Mouse (Mus musculus): ENCODE data around the gene Dlgap1. TPM values are rescaled to one million over a fixed set of nuclear protein-coding genes. Genes with fewer than 3 reads are reported as not detected.

The Dlgap1 gene
- polyA plus RNA-seq, 1 experiment from 2014 or later = 2.0 TPM

- H3K4me2 ChIP-seq = no peak overlapping the region
- no peak overlapping the region for H3K27ac ChIP-seq
- no peaks in the 10 kb centered on the region for H3K4me1 ChIP-seq
- no peak overlapping the region for H3K9ac ChIP-seq
- no peak for ATAC-seq (ENCODE audit: insufficient read depth, low FRiP score, low read depth)
- no peaks in the 10 kb centered on the region for H3K36me3 ChIP-seq
- no peaks in the 10 kb centered on the region for H3K27me3 ChIP-seq (replicated peaks)
- no peak overlapping the region for H3K4me3 ChIP-seq (replicated peaks)
- H3K9me3 ChIP-seq = no peaks in the 10 kb centered on the region
- WGBS = 52% methylated on average over 2 of the region's 2 CpGs
Observed at GRCm38 (mm10) chr17:70676522-70676921, 707.6 kb downstream of the Dlgap1 start.

- 14% methylated on average over 15 of the region's 15 CpGs for WGBS
- Histone ChIP-seq H3K27ac (no peak overlapping the region), H3K4me1 (0 out of 2 replicates have a peak, but pooled peaks cover 3% of the 10 kb centered on the region), H3K9me3 (no peaks in the 10 kb centered on the region), H3K4me3 (replicated peaks) (no peak overlapping the region), H3K27me3 (replicated peaks) (no peaks in the 10 kb centered on the region), H3K36me3 (no peaks in the 10 kb centered on the region), H3K9ac (no peak overlapping the region), H3K4me2 (no peak overlapping the region)
- peak; percentile 50; the same call in 1 of the 2 replicates for ATAC-seq (ENCODE audit: insufficient read depth, low FRiP score, low read depth)
Observed at GRCm38 (mm10) chr17:70683561-70684167, 714.8 kb downstream of the Dlgap1 start.

GRCm38 (mm10) chr17:70690174-70690573 lies 721.3 kb downstream of the Dlgap1 start:
- Histone ChIP-seq H3K9me3 (no peaks in the 10 kb centered on the region), H3K27me3 (replicated peaks) (no peaks in the 10 kb centered on the region), H3K4me1 (no peaks in the 10 kb centered on the region), H3K27ac (no peak overlapping the region), H3K36me3 (no peaks in the 10 kb centered on the region), H3K4me2 (no peak overlapping the region), H3K4me3 (replicated peaks) (no peak overlapping the region), H3K9ac (no peak overlapping the region)
- 70% methylated on average over 6 of the region's 6 CpGs for WGBS
- ATAC-seq (ENCODE audit: insufficient read depth, low FRiP score, low read depth) = no peak

DNA sequence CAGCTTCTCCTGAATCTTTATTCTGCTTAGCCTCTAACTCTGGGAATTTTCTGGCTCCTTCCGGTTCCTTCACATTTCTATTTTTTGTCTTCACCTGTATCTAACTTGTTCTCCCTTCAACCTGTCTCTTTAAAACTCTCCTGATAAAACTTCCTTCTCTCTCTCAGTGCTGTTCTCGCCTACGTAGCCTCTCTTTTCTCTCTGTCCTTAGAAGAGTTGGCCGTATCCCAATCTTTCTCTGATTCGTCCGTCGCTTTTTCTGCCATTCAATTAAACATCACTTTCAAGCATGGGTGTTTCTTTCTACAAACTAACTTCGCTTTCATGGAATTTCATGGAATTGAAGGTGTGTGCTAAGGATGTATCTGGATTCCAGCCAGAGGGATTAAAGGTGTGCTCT lies 721.7 kb downstream of the Dlgap1 start:
- Histone ChIP-seq H3K9ac (no peak overlapping the region), H3K36me3 (no peaks in the 10 kb centered on the region), H3K27ac (no peak overlapping the region), H3K4me1 (no peaks in the 10 kb centered on the region), H3K4me3 (replicated peaks) (no peak overlapping the region), H3K9me3 (no peaks in the 10 kb centered on the region), H3K4me2 (no peak overlapping the region), H3K27me3 (replicated peaks) (no peaks in the 10 kb centered on the region)
- no peak for ATAC-seq (ENCODE audit: insufficient read depth, low FRiP score, low read depth)
- 76% methylated on average over 8 of the region's 8 CpGs for WGBS

- peak; percentile 41; the same call in 1 of the 2 replicates for ATAC-seq (ENCODE audit: insufficient read depth, low FRiP score, low read depth)
- Histone ChIP-seq H3K4me2 (peak overlapping the region; percentile 57), H3K27ac (no peak overlapping the region), H3K27me3 (replicated peaks) (no peaks in the 10 kb centered on the region), H3K9me3 (no peaks in the 10 kb centered on the region), H3K4me1 (peaks cover 7% of the 10 kb centered on the region; the same call in 1 of the 2 replicates), H3K4me3 (replicated peaks) (peak overlapping the region; percentile 14), H3K36me3 (no peaks in the 10 kb centered on the region), H3K9ac (no peak overlapping the region)
- 4% methylated on average over 28 of the region's 28 CpGs for WGBS
Observed at GRCm38 (mm10) chr17:70706976-70707818, 738.3 kb downstream of the Dlgap1 start.

- H3K27ac ChIP-seq = no peak overlapping the region
- H3K36me3 ChIP-seq = no peaks in the 10 kb centered on the region
- H3K4me2 ChIP-seq = peak overlapping the region; percentile 57
- WGBS = 35% methylated on average over 6 of the region's 6 CpGs
- peaks cover 7% of the 10 kb centered on the region; the same call in 1 of the 2 replicates for H3K4me1 ChIP-seq
- H3K9me3 ChIP-seq = no peaks in the 10 kb centered on the region
- no peaks in the 10 kb centered on the region for H3K27me3 ChIP-seq (replicated peaks)
- no peak overlapping the region for H3K9ac ChIP-seq
- no peak for ATAC-seq (ENCODE audit: insufficient read depth, low FRiP score, low read depth)
- no peak overlapping the region for H3K4me3 ChIP-seq (replicated peaks)
Observed at GRCm38 (mm10) chr17:70707819-70708140, 738.9 kb downstream of the Dlgap1 start.

DNA sequence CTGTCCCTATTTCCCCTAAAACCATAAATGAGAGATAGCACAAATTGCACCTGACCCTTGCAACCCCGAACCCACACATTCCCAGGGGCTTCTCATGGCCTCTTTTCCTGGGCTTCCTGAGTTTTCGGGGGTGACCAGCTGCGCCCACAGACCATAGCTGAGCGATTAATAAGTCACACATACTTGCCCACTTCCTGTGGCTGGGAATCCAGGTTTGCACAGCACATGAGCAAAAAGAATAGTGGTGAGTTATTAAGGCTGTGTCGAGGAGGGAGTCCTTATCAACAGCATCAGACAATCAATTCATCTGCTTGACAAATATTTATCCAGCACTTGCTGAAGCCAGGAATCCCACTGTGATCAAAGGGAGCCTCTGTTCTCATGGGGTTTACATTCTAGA lies 740.7 kb downstream of the Dlgap1 start:
- no peaks in the 10 kb centered on the region for H3K9me3 ChIP-seq
- H3K27ac ChIP-seq = no peak overlapping the region
- H3K27me3 ChIP-seq (replicated peaks) = no peaks in the 10 kb centered on the region
- no peak overlapping the region for H3K4me3 ChIP-seq (replicated peaks)
- ATAC-seq (ENCODE audit: insufficient read depth, low FRiP score, low read depth) = no peak
- no peaks in the 10 kb centered on the region for H3K36me3 ChIP-seq
- H3K4me1 ChIP-seq = peaks cover 7% of the 10 kb centered on the region; the same call in 1 of the 2 replicates
- no peak overlapping the region for H3K9ac ChIP-seq
- no peak overlapping the region for H3K4me2 ChIP-seq
- WGBS = 40% methylated on average over 5 of the region's 5 CpGs

DNA sequence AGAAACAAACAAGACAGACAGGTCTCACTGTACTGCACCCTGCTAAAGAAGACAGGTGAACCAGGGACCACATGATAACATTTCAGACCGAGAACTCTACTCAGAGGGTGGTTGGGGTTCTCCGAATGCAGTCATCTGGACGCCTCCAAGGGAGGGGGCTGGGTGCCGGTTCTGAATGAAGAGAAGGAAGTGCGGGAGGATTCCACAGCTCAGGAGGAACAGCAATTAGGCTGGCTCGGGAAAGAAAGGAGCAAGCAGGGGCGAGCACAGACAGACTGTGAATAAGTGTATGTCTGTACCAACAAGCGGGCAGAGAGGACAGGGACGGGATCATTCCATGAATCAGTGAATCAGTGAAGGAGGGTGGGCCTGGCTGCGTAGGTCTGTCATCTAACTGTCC lies 744.6 kb downstream of the Dlgap1 start:
- WGBS = 50% methylated on average over 10 of the region's 10 CpGs
- Histone ChIP-seq H3K4me2 (no peak overlapping the region), H3K4me3 (replicated peaks) (no peak overlapping the region), H3K27me3 (replicated peaks) (no peaks in the 10 kb centered on the region), H3K9me3 (no peaks in the 10 kb centered on the region), H3K27ac (no peak overlapping the region), H3K9ac (no peak overlapping the region), H3K36me3 (no peaks in the 10 kb centered on the region), H3K4me1 (no peaks in the 10 kb centered on the region)
- no peak for ATAC-seq (ENCODE audit: insufficient read depth, low FRiP score, low read depth)

DNA sequence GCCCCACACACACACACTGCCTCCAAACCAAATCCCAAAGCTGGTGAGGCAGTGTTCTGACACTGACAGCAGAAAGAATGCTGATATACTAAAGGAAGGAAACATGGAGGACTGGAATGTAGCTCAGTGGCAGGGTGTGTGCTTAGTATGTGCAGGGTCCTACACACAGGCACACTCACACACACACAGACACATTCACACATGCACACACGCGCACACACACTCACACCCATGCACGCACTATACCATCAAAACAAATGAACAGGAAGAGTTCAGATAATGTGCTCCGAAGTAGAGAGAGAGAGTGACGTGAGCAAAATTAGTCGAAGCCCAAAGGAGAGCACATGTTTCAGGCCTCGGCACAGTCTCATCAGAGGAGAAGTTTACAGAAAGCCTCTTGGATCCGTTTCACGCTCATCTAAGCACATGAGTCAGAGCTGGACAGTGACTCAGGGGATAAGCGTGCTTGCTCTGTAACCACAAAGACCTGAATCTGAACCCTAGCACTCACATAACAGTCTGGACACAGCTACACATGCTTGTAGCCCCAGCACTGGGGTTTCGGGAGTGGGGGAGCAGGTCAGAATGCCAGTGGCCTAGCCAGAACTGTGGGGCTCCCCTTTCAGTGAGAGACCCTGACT lies 750.9 kb downstream of the Dlgap1 start:
- Histone ChIP-seq H3K4me2 (no peak overlapping the region), H3K9ac (no peak overlapping the region), H3K27me3 (replicated peaks) (no peaks in the 10 kb centered on the region), H3K4me1 (no peaks in the 10 kb centered on the region), H3K36me3 (no peaks in the 10 kb centered on the region), H3K9me3 (no peaks in the 10 kb centered on the region), H3K27ac (0 out of 2 replicates have a peak overlapping the region, but pooled peaks have one; percentile 12), H3K4me3 (replicated peaks) (no peak overlapping the region)
- ATAC-seq (ENCODE audit: insufficient read depth, low FRiP score, low read depth) = peak; percentile 31; the same call in 1 of the 2 replicates
- WGBS = 69% methylated on average over 11 of the region's 11 CpGs

- no peak overlapping the region for H3K4me3 ChIP-seq (replicated peaks)
- H3K36me3 ChIP-seq = no peaks in the 10 kb centered on the region
- no peaks in the 10 kb centered on the region for H3K4me1 ChIP-seq
- no peaks in the 10 kb centered on the region for H3K27me3 ChIP-seq (replicated peaks)
- peak; percentile 47; the same call in 1 of the 2 replicates for ATAC-seq (ENCODE audit: insufficient read depth, low FRiP score, low read depth)
- no peak overlapping the region for H3K27ac ChIP-seq
- no peak overlapping the region for H3K4me2 ChIP-seq
- no peaks in the 10 kb centered on the region for H3K9me3 ChIP-seq
- H3K9ac ChIP-seq = no peak overlapping the region
- 30% methylated on average over 8 of the region's 8 CpGs for WGBS
Observed at GRCm38 (mm10) chr17:70720766-70721165, 751.9 kb downstream of the Dlgap1 start.

DNA sequence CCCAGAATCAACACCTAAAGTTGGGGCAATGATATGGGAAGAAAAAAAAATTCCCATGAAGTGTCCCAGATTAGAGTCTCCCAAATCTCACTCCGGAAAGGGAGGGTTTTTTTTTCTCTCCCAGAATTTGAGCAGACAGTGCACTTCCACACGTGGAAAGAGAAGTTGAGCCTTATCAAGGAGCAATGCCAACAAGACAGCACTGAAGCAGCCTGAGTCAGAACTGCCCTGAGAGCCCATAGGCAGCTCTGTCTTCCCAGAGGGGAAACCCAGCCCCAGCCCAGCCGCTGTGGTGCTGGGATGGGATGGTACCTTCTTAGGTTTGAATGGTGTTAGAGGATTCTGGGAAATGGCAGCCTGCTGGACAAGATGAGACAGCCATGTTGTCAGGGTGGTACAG lies 753.3 kb downstream of the Dlgap1 start:
- H3K27ac ChIP-seq = no peak overlapping the region
- 69% methylated on average over 3 of the region's 3 CpGs for WGBS
- H3K4me2 ChIP-seq = no peak overlapping the region
- H3K9ac ChIP-seq = no peak overlapping the region
- no peaks in the 10 kb centered on the region for H3K4me1 ChIP-seq
- H3K9me3 ChIP-seq = no peaks in the 10 kb centered on the region
- no peaks in the 10 kb centered on the region for H3K36me3 ChIP-seq
- no peak for ATAC-seq (ENCODE audit: insufficient read depth, low FRiP score, low read depth)
- no peaks in the 10 kb centered on the region for H3K27me3 ChIP-seq (replicated peaks)
- H3K4me3 ChIP-seq (replicated peaks) = no peak overlapping the region

GRCm38 (mm10) chr17:70728719-70729281 lies 759.9 kb downstream of the Dlgap1 start:
- H3K27ac ChIP-seq = peak overlapping the region; percentile 68
- no peaks in the 10 kb centered on the region for H3K9me3 ChIP-seq
- H3K36me3 ChIP-seq = no peaks in the 10 kb centered on the region
- H3K4me1 ChIP-seq = no peaks in the 10 kb centered on the region
- WGBS = 59% methylated on average over 5 of the region's 5 CpGs
- H3K27me3 ChIP-seq (replicated peaks) = no peaks in the 10 kb centered on the region
- H3K4me3 ChIP-seq (replicated peaks) = no peak overlapping the region
- peak; percentile 84 for ATAC-seq (ENCODE audit: insufficient read depth, low FRiP score, low read depth)
- H3K9ac ChIP-seq = no peak overlapping the region
- no peak overlapping the region for H3K4me2 ChIP-seq

Measured in stomach, embryonic 15.5 days (tissue).